In the genomic region with DNA sequence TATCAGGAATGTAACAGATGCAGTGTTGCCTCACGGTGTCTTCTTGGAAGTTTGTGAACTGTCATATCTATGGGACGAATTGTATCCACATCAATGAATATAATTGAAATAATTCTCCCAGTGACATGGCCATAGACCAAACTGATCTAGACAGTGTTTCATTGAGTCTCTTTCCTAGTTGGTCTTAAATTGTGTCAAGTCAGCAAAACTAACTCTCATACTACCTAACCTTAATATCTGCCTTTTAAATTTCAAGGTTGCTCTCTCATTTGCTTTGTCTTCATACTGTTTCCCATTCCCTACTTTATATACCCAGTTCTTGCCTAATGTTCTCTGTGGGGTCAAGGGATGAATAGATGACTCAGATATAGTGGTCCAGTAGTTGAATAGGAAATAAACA, we compare ENCODE assay signal across 21 mouse cellular contexts.
DNase-seq lines count a peak whose midpoint lies in the region; TF ChIP-seq lines count a peak whose summit lies in the region.
"Had no signal": no experiment of that assay in that cellular context is flagged by ENCODE, and none has a peak within 500 bp of the region (broad histone marks: within the 10 kb centered on the region; RNA-seq: fewer than 3 reads in every experiment).

No protein-coding gene starts in this region.

- H3K27me3 ChIP-seq in CH12.LX (replicated peaks) (no peaks in the 10 kb centered on the region), MEL (ENCODE audit: control insufficient read depth in 1 of 2, insufficient read depth in 2 of 2, low read length in 2 of 2) (no peaks in the 10 kb centered on the region)
- H3K27me3 ChIP-seq: Patski had no signal

- TF ChIP-seq RAD21 in CH12.LX (IDR thresholded peaks at IDR 0.05; ENCODE audit: low read depth, low read length) = no peak
- no peak for TF ChIP-seq RAD21 in MEL (IDR thresholded peaks at IDR 0.05; ENCODE audit: low read depth, low read length)

- H3K9me3 ChIP-seq in CH12.LX (replicated peaks; ENCODE audit: low read length) = no peaks in the 10 kb centered on the region
- no peaks in the 10 kb centered on the region for H3K9me3 ChIP-seq in ES-E14 (ENCODE audit: control insufficient read depth, insufficient read depth, low read depth, low read length)
- H3K9me3 ChIP-seq in MEL (replicated peaks; ENCODE audit: insufficient read depth, low read length) = no peaks in the 10 kb centered on the region
- H3K9me3 ChIP-seq: G1E had no signal

- TF ChIP-seq POLR2A in CH12.LX (IDR thresholded peaks at IDR 0.05; ENCODE audit: low read depth, low read length) = no peak
- no peak for TF ChIP-seq POLR2A in MEL (IDR thresholded peaks at IDR 0.05; ENCODE audit: control insufficient read depth in 1 of 2, insufficient read depth in 1 of 2, low read depth in 1 of 2, low read length in 2 of 2, poor library complexity in 1 of 2)

- H3K36me3 ChIP-seq in CH12.LX (replicated peaks in 1 of 2; ENCODE audit: control insufficient read depth in 1 of 2, insufficient read depth in 1 of 2, low read length in 1 of 2) (no peaks in the 10 kb centered on the region), ES-E14 (ENCODE audit: control insufficient read depth, insufficient read depth, low read length, poor library complexity, severe bottlenecking) (no peaks in the 10 kb centered on the region), MEL (ENCODE audit: control insufficient read depth in 1 of 2, insufficient read depth in 2 of 2, low read length in 2 of 2) (no peaks in the 10 kb centered on the region)
- H3K36me3 ChIP-seq: G1E had no signal

- TF ChIP-seq CTCF in CH12.LX (conservative IDR thresholded peaks at IDR 0.05 in 1 of 2, IDR thresholded peaks at IDR 0.05 in 1 of 2; ENCODE audit: low read depth in 2 of 2, low read length in 2 of 2) (no peak), MEL (IDR thresholded peaks at IDR 0.05 in 2 of 3, conservative IDR thresholded peaks at IDR 0.05 in 1 of 3; ENCODE audit: control insufficient read depth in 1 of 3, insufficient read depth in 1 of 3, low read depth in 2 of 3, low read length in 3 of 3, poor library complexity in 1 of 3, severe bottlenecking in 1 of 3) (no peak)

- TF ChIP-seq EP300 in CH12.LX (IDR thresholded peaks at IDR 0.05; ENCODE audit: low read length) (no peak), MEL (IDR thresholded peaks at IDR 0.05; ENCODE audit: low read depth in 1 of 2, low read length in 2 of 2) (no peak)

- in situ Hi-C loops in CH12.LX (cut with MboI; ENCODE audit: low pct_ligation_motif_present, low pct_unique_long_range_greater_than_20kb, low sequenced_read_pairs) (no loop called here), ES-E14 (cut with MboI; ENCODE audit: low sequenced_read_pairs in 2 of 2, unreplicated experiment in 2 of 2) (no loop called here)

- dilution Hi-C loops in CH12.LX (cut with MboI; ENCODE audit: extremely low pct_ligation_motif_present, extremely low pct_unique_long_range_greater_than_20kb, low sequenced_read_pairs) = no loop called here

- no peak overlapping the region for H3K27ac ChIP-seq in CH12.LX (ENCODE audit: insufficient read depth, low read depth)
- no peak overlapping the region for H3K27ac ChIP-seq in ES-E14 (ENCODE audit: insufficient read depth, low read depth, low read length, poor library complexity, severe bottlenecking)
- H3K27ac ChIP-seq in MEL (ENCODE audit: control insufficient read depth, low read depth, low read length) = no peak overlapping the region

- no peaks in the 10 kb centered on the region for H3K79me2 ChIP-seq in CH12.LX (replicated peaks; ENCODE audit: control insufficient read depth, extremely low read depth, insufficient read depth, poor library complexity, severe bottlenecking)
- H3K79me2 ChIP-seq in MEL (ENCODE audit: control insufficient read depth, insufficient read depth, low read length, poor library complexity) = no peaks in the 10 kb centered on the region

- H3K9ac ChIP-seq in CH12.LX (ENCODE audit: insufficient read depth, low read depth) (no peak overlapping the region), ES-E14 (ENCODE audit: insufficient read depth, low read depth, low read length, poor library complexity, severe bottlenecking) (no peak overlapping the region), MEL (ENCODE audit: control insufficient read depth, low read depth, low read length, poor library complexity, severe bottlenecking) (no peak overlapping the region)

- DNase-seq in CH12.LX (ENCODE audit: extremely low read depth) = no peak
- no peak for DNase-seq in ES-E14 (ENCODE audit: low read depth, low spot score)
- DNase-seq in MEL (ENCODE audit: low read depth, low spot score) = no peak
- DNase-seq in urinary bladder, postnatal 25 days (ENCODE audit: low spot score) = no peak
- DNase-seq in lung, postnatal 10 days = no peak
- DNase-seq in kidney, postnatal 25 days = no peak
- DNase-seq: adrenal gland, adult 2 months; adrenal gland, adult 8-10 months; adrenal gland, postnatal 10 days; adrenal gland, postnatal 14 days; adrenal gland, postnatal 25 days; adrenal gland, postnatal 36 days; B cell, adult 2 months; cerebellum, adult 11 months; cerebellum, adult 11-12 months; cerebellum, adult 18-20 months; cerebellum, adult 2 months; cerebellum, adult 8-10 months; cerebellum, adult 9-10 months had no signal

- no peak overlapping the region for H3K4me2 ChIP-seq in CH12.LX (ENCODE audit: insufficient read depth, low read depth, poor library complexity, severe bottlenecking)

- no peak overlapping the region for H3K4me3 ChIP-seq in CH12.LX (replicated peaks in 1 of 3; ENCODE audit: low read depth in 2 of 3, low read length in 2 of 3, poor library complexity in 1 of 3)
- H3K4me3 ChIP-seq in ES-E14 (ENCODE audit: insufficient read depth in 1 of 2, low read depth in 1 of 2, low read length in 2 of 2, poor library complexity in 1 of 2, severe bottlenecking in 1 of 2) = no peak overlapping the region
- no peak overlapping the region for H3K4me3 ChIP-seq in MEL (ENCODE audit: control insufficient read depth in 1 of 2, insufficient read depth in 1 of 2, low read depth in 2 of 2, low read length in 2 of 2)

- H3K4me1 ChIP-seq in CH12.LX (ENCODE audit: control insufficient read depth in 1 of 2, insufficient read depth in 2 of 2) (no peaks in the 10 kb centered on the region), ES-E14 (ENCODE audit: control insufficient read depth in 2 of 2, insufficient read depth in 2 of 2, low read length in 2 of 2, poor library complexity in 1 of 2) (no peaks in the 10 kb centered on the region), MEL (ENCODE audit: control insufficient read depth in 1 of 2, insufficient read depth in 2 of 2, low read length in 2 of 2) (no peaks in the 10 kb centered on the region)

TF ChIP-seq in CH12.LX, 34 proteins besides CTCF, POLR2A, EP300 and RAD21:
- TF ChIP-seq MAFK (IDR thresholded peaks at IDR 0.05; ENCODE audit: insufficient replicate concordance, low read length) (peak; percentile 89), TCF12 (IDR thresholded peaks at IDR 0.05; ENCODE audit: low read depth, low read length) (no peak)

TF ChIP-seq in ES-E14, 5 proteins besides CTCF, POLR2A, EP300 and RAD21:
- no peak for TF ChIP-seq ZC3H11A (IDR thresholded peaks at IDR 0.05; ENCODE audit: borderline replicate concordance, low read depth, low read length)
- no peak for TF ChIP-seq CHD2 (IDR thresholded peaks at IDR 0.05; ENCODE audit: low read depth, low read length)
- TF ChIP-seq MAFK (IDR thresholded peaks at IDR 0.05; ENCODE audit: insufficient read depth, low read depth, low read length) = peak; percentile 91
- TF ChIP-seq HCFC1 (IDR thresholded peaks at IDR 0.05; ENCODE audit: borderline replicate concordance, insufficient read depth, low read length) = no peak

TF ChIP-seq in MEL, 35 proteins besides CTCF, POLR2A, EP300 and RAD21:
- TF ChIP-seq POLR2AphosphoS5 (IDR thresholded peaks at IDR 0.05; ENCODE audit: borderline replicate concordance, low read depth, low read length) = no peak
- TF ChIP-seq RCOR1 (IDR thresholded peaks at IDR 0.05; ENCODE audit: low read depth, low read length) = no peak
- TF ChIP-seq GABPA (IDR thresholded peaks at IDR 0.05; ENCODE audit: low read depth, low read length) = no peak
- peak; percentile 39; the same call in 1 of the 2 replicates for TF ChIP-seq MAFK (IDR thresholded peaks at IDR 0.05; ENCODE audit: borderline replicate concordance, low read depth, low read length)

Comparison
In these comparisons a context has a peak if more than half of its experiments do, and no peak if none do; other contexts are left out.
1. Of the 35 proteins assayed by ChIP-seq in both MEL and CH12.LX: peak only in MEL: none; only in CH12.LX: none; in both: MAFK; in neither: 34.